Mouse (Mus musculus) G1E (cell line): ENCODE data around the gene Fam131c.

Source experiments
- CTCF ChIP-seq: IDR thresholded peaks from 2 replicates; pipeline ENCODE4 v1.5.1; 2012; ENCODE audit warnings: low read depth, low read length, inconsistent platforms, mixed read lengths
- GATA1 ChIP-seq: IDR thresholded peaks from 2 replicates; pipeline ENCODE4 v1.6.1; 2012; ENCODE audit warnings: borderline replicate concordance, low read length, inconsistent platforms, mixed read lengths
- TAL1 ChIP-seq: conservative IDR thresholded peaks from 2 replicates; pipeline ENCODE4 v1.6.1; 2012; ENCODE audit warnings: low read depth, low read length, inconsistent platforms, mixed read lengths

DNA sequence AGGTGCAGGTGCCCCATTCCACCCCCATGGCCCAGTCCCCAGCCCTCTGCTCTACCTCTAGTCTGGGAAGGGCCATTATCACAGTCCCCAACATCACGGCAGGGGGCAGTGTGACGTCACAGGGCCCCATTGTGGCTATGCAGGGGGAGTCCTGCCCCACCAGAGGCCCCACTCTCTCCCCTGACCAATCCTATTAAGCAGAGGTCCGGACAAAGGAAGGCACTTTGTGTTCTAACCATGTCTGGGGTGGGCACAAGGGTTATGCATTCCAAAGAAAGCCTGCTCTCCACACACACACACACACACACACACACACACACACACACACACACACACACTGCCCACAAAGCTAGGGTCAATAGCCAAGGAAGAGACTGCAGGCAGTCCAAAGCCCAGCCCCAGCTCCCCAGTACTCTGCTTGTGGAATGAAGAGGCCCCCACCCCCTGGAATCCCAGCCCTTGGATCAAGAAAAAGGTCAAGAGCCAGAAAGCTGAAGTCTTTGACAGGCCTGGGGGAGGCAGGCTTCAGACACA is 32.7 kb upstream of the Fam131c start:
- TF ChIP-seq GATA1 = no peak
- TF ChIP-seq CTCF = no peak
- TF ChIP-seq TAL1 = no peak
